Mouse (Mus musculus) liver, embryonic 13.5 days (tissue): Measurements from ENCODE around the gene Akt1. TPM values are rescaled to one million over a fixed set of nuclear protein-coding genes. Genes with fewer than 3 reads are reported as not detected.
A peak's percentile ranks its signal among the peaks of the same experiment; 100 is the strongest.

Experiments used
- ATAC-seq: fragments of 200-750 bp; cut with Nextera tagmentation; 2 replicates; pipeline ENCODE4 v1.8.0; 2017; ENCODE audit warnings: low read depth, mild to moderate bottlenecking, moderate number of reproducible peaks, moderate library complexity
- DNase-seq: peaks from one replicate; pipeline ENCODE4 v3.0.0; 2022
- H3K27ac ChIP-seq: fragments of 300-500 bp; sonication (generic); 2 replicates; pipeline ENCODE4 v1.5.1; 2015; ENCODE audit warnings: moderate library complexity, mild to moderate bottlenecking, inconsistent platforms
- H3K27me3 ChIP-seq: fragments of 300-500 bp; sonication (generic); 2 replicates; pipeline ENCODE4 v1.6.1; 2015; ENCODE audit warnings: mild to moderate bottlenecking, inconsistent platforms
- H3K36me3 ChIP-seq: fragments of 300-500 bp; sonication (generic); 2 replicates; pipeline ENCODE4 v1.6.1; 2015; ENCODE audit warnings: mild to moderate bottlenecking, inconsistent platforms
- H3K4me1 ChIP-seq: fragments of 300-500 bp; sonication (generic); replicated peaks from 2 replicates; pipeline ENCODE4 v1.6.1; 2015; ENCODE audit warnings: inconsistent platforms
- H3K4me2 ChIP-seq: fragments of 300-500 bp; sonication (generic); 2 replicates; pipeline ENCODE4 v1.6.1; 2015; ENCODE audit warnings: inconsistent platforms, mild to moderate bottlenecking, moderate library complexity
- H3K4me3 ChIP-seq: fragments of 300-500 bp; sonication (generic); replicated peaks from 2 replicates; pipeline ENCODE4 v1.5.1; 2015; ENCODE audit warnings: mild to moderate bottlenecking, inconsistent platforms
- H3K9ac ChIP-seq: fragments of 300-500 bp; sonication (generic); 2 replicates; pipeline ENCODE4 v1.6.1; 2015; ENCODE audit warnings: mild to moderate bottlenecking, inconsistent platforms
- H3K9me3 ChIP-seq: fragments of 300-500 bp; sonication (generic); replicated peaks from 2 replicates; pipeline ENCODE4 v1.6.1; 2016; ENCODE audit warnings: inconsistent platforms
- WGBS: fragments of 180-500 bp; shearing (Covaris S2); methylation state at CpG from one replicate; pipeline ENCODE4 v1.1.7; 2015; ENCODE audit not compliant: insufficient replicate concordance; 5-methylcytosine and 5-hydroxymethylcytosine counted together
- polyA plus RNA-seq: library from polyadenylated mRNA; unstranded; fragments of >200 nt; fragmentation: Nextera tagmentation; extraction: Ambion mirVana; gene quantifications from 2 replicates; pipeline ENCODE4 v1.2.1, GENCODE M21; 2015

Akt1 gene
- polyA plus RNA-seq, 1 experiment from 2014 or later, result 17.9 TPM

DNA sequence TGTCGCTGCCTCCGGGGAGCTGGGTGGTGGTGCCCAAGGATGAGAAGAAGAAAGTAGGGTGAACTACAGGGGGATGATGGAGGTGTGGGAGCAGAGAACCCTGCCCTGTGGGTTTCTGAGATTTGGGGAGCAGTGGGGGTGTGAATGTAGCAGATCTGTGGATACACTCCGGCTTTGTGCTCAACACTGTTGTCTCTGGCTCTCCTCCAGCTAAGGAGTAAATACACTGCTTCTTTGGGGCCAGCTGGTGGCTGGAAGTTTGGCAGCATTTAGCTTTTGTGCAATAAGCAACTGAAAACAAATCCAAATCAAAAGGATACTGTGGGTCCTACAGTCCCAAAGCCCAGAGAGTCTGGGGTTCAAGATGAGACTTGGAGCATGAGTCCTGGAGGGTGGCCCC is 39.3 kb upstream of the Akt1 start:
- Histone ChIP-seq H3K4me3 (no peak overlapping the region), H3K4me2 (no peak overlapping the region), H3K4me1 (no peaks in the 10 kb centered on the region), H3K9me3 (no peaks in the 10 kb centered on the region), H3K9ac (no peak overlapping the region), H3K27me3 (peaks cover 5% of the 10 kb centered on the region; the same call in 1 of the 2 replicates), H3K36me3 (0 out of 2 replicates have a peak, but pooled peaks cover 4% of the 10 kb centered on the region), H3K27ac (no peak overlapping the region)
- ATAC-seq (no peak), DNase-seq (no peak)
- WGBS, result 66% methylated on average over 3 of the region's 3 CpGs

DNA sequence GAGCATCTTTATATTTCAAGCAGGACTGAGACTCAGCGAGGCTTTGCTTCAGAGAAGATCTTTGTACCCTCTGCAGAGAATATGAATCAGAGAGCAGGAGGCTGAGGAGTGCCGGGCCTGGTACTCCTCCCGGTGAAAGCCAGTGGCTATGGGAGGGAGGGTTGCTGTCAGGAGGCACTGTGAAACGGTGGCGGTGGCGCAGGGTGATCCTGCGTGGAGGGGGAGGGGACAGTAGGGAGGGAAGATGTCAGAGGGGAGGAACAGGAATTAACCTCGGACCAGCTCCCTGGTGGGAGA is 32.8 kb upstream of the Akt1 start:
- peaks cover 5% of the 10 kb centered on the region; the same call in 1 of the 2 replicates for H3K4me1 ChIP-seq
- H3K4me3 ChIP-seq, result no peak overlapping the region
- peaks cover 43% of the 10 kb centered on the region for H3K27me3 ChIP-seq
- no peak overlapping the region for H3K27ac ChIP-seq
- DNase-seq (no peak), ATAC-seq (0 out of 2 replicates have a peak, but pooled peaks have one; percentile 10)
- H3K9me3 ChIP-seq, result no peaks in the 10 kb centered on the region
- H3K36me3 ChIP-seq, result no peaks in the 10 kb centered on the region
- WGBS, result 14% methylated on average over 8 of the region's 8 CpGs
- no peak overlapping the region for H3K4me2 ChIP-seq
- H3K9ac ChIP-seq, result no peak overlapping the region

DNA sequence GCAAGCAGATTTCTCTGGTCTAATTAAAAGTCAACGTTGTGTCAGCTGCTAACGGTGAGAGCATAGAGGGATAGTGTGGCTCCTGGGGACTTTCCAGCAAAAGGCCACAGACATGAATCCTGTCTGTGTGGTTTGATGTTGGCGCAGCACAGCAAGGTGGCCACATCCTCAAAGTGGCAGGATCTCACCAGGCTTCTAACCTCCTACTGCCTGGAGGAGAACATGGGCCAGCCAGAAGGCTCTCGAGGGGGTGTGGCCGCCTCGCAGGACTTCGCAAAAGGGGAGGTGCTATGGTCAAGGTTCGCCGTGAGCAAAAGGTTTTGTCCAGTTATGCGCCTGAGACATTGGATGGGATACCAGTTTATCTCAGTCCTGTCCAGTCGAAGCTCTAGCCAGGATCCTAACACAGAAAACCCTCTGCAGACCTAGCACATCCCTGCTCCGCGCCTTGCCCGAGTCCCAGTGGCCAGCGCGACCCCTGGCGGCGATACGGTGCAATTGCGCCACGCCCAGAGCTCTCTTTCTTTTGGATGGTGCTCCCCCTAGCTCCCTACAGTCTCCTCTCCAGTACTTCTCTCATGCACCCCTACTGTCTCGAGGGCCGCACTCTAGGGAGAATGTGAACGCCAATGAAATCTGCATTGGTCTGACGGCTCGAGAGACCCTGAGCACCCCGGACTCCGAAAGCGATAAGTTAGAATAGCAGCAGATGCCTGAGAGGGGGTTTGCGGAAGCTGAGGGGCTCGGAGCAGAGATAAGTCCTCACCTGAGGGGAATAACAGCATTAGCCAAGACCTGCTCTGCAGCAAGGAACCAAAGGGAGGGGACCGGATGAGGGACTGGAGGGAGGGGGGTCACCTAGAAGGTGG is 32.3 kb upstream of the Akt1 start:
- H3K36me3 ChIP-seq, result no peaks in the 10 kb centered on the region
- 11% methylated on average over 32 of the region's 32 CpGs for WGBS
- H3K27me3 ChIP-seq, result peaks cover 46% of the 10 kb centered on the region
- peak overlapping the region; percentile 39 for H3K4me2 ChIP-seq
- no peak overlapping the region for H3K4me3 ChIP-seq
- no peak overlapping the region for H3K27ac ChIP-seq
- no peak overlapping the region for H3K9ac ChIP-seq
- ATAC-seq, result peak; percentile 61
- no peaks in the 10 kb centered on the region for H3K9me3 ChIP-seq
- peak; percentile 64 for DNase-seq
- H3K4me1 ChIP-seq, result peaks cover 5% of the 10 kb centered on the region; the same call in 1 of the 2 replicates

DNA sequence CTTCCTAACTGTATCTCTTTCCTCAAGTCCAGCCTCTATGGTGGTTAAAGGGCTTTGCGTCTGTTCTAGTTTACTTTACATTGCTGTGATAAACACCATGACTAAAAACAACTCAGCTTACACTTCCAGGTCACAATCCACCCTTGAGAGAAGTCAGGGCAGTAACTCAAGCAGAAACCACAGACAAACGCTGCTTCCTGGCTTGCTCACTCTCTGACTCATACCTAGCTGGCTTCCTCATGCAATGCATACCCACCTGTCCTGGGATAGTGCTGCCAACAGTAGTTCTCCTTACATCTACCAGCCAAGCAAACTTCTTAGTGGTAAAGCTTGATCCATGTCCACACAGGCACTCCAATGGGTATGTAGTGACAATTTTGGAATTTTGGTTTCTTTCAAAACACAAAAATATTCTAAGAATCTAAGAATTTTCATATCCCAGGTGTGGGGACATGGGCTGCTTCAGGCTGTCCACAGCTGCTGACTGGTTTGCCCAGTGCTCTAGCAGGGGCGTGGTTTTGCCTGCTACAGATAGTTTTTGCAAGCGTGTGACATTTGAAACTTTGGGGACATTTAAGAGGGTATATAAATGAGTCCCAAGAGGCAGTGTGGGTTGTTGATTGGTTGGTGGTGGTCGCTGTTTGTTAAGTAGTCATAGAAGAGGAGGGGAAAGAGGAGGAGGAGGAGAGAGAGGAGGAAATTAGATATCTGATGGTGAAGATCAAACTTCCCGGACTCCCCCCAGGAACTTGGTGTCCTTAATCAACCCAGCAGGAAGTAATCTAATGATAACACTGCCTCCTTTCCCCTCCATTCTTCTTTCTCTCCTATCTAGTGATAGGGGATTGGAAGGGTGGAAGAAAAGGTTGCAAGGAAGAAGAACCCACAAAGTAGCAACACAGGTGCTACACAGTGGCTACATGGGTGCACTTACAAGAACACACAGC is 28.0 kb upstream of the Akt1 start:
- no peaks in the 10 kb centered on the region for H3K36me3 ChIP-seq
- H3K9me3 ChIP-seq, result no peaks in the 10 kb centered on the region
- H3K27ac ChIP-seq, result no peak overlapping the region
- H3K4me2 ChIP-seq, result no peak overlapping the region
- ATAC-seq (no peak), DNase-seq (no peak)
- H3K9ac ChIP-seq, result no peak overlapping the region
- no peak overlapping the region for H3K4me3 ChIP-seq
- peaks cover 66% of the 10 kb centered on the region for H3K27me3 ChIP-seq
- peaks cover 5% of the 10 kb centered on the region; the same call in 1 of the 2 replicates for H3K4me1 ChIP-seq
- WGBS, result 30% methylated on average over 6 of the region's 6 CpGs

DNA sequence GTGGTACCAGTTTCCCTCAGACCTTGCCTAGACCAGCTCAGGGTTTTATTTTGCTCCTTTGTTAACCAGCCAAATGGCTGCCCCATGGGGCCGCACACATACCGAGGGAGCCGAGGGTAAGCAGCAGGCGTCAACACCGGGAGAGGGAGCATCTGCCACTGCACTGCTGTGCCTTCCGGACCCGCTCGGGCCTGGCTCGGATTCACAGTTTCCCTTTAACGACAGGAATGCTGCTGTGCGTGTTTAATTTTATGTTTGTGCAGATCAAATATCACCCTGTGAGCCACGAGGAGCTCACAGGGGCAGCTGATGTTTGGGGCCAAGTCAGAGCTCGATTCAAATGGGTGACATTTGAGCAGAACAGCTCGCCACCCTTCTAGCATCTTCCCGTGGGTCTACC is 25.8 kb upstream of the Akt1 start:
- no peak for DNase-seq

DNA sequence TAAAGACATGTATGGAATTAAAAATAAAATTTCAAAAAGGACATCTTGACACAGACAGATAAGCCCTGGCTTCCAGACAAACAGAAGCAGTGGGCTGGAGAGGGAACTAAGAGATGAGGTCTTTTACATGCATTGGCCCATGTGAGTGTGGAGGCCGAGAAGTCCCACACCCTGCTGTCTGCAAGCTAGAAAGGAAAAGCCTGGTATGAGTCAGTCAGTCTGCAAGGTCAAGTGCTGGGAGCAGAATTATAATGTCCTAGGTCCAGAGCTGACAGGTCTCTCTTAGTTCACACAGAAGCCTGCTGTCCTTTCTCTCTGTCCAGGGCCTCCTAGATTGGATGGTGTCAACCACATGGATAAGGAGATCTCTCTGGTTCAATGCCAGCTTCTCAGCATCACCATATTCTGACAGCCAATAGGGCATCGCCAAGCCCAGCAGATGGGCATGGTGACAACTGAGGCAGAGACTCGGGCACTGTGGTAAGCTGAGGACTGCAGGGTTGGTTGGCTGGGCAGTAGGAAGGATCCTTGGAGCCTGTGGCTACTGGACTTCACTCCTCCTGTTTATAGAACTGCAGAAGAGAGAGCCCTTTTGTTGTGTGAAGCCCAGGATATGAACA is 22.2 kb upstream of the Akt1 start:
- Histone ChIP-seq H3K9ac (no peak overlapping the region), H3K4me2 (no peak overlapping the region), H3K27ac (no peak overlapping the region), H3K4me3 (no peak overlapping the region), H3K4me1 (peaks cover 20% of the 10 kb centered on the region), H3K36me3 (no peaks in the 10 kb centered on the region), H3K9me3 (no peaks in the 10 kb centered on the region), H3K27me3 (peaks cover 51% of the 10 kb centered on the region)
- no peak for ATAC-seq
- WGBS, result 56% methylated on average over 3 of the region's 3 CpGs
- no peak for DNase-seq

More for the DNA sequence above, 25.8 kb upstream of the Akt1 start:
- Histone ChIP-seq H3K9me3 (no peaks in the 10 kb centered on the region), H3K4me2 (no peak overlapping the region), H3K4me3 (no peak overlapping the region), H3K27ac (no peak overlapping the region), H3K4me1 (no peaks in the 10 kb centered on the region), H3K9ac (no peak overlapping the region), H3K27me3 (peaks cover 62% of the 10 kb centered on the region), H3K36me3 (no peaks in the 10 kb centered on the region)
- ATAC-seq, result no peak
- 20% methylated on average over 15 of the region's 15 CpGs for WGBS

DNA sequence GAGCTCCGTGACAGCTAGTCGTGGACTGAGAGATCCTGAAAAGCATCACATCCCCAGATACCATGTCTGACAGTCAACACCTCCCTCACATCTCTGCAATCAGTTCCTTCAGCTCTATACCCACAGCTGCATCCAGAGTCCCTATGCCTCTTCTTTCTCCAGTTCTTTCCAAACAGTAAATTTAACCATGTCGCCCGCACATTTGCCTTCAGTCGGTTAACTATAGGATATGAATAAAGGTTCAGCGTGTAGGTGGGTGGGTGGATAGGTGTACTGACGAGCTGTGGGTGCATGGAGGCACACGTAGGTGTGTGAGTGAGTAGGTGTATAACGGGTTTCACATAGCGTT is 19.4 kb upstream of the Akt1 start:
- peak overlapping the region; percentile 85 for H3K4me2 ChIP-seq
- H3K4me1 ChIP-seq, result peaks cover 20% of the 10 kb centered on the region
- peak overlapping the region; percentile 85 for H3K9ac ChIP-seq
- no peak overlapping the region for H3K27ac ChIP-seq
- no peaks in the 10 kb centered on the region for H3K36me3 ChIP-seq
- H3K4me3 ChIP-seq, result peak overlapping the region; percentile 70
- DNase-seq (no peak), ATAC-seq (no peak)
- no peaks in the 10 kb centered on the region for H3K9me3 ChIP-seq
- peaks cover 26% of the 10 kb centered on the region for H3K27me3 ChIP-seq
- 74% methylated on average over 10 of the region's 10 CpGs for WGBS

DNA sequence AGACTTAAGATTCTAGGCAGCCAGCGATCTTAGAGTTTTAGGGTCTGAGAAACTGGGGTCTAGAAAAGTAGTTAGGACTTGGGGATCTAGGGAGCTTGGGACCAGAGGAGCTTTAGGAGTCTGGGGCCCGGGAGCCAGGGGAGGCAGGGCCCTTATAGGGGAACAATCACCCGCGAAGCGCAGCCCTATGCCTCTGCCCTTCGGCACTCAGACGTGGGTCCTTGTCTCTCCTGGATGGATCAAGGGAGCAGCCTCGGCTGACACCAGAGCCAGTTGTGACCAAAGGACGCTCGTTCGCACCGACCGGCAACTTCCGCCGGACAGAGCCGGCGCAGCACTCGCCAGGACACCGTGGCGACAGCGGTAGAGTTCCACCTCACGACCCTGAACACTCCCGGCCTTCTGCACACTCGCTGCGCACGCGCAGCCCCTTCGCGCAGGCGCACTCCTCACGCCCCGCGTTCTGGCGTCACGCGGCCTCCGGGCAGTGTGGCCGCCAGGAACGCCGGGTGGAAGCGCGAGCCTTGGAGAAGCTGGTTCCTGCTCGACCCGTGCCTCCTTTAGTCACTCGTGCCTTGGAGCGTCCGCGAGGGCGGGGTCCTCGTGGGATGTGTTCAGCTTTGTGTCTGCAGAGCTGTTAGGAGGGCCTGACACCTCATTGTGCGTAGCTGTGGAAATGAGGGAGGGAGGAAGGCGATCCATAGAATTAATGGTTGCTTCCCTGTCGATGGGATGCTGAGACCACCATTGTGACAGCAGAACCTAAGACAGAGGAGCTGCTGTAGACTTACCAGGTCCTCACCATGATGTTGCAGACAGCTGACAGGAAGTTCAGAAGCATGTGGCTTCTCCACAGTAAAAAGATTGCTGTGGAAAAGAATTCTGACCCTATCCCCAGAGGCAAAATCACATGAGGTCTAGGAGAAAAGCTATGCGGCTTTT is 18.8 kb upstream of the Akt1 start:
- H3K4me3 ChIP-seq, result peak overlapping the region; percentile 70
- H3K9me3 ChIP-seq, result no peaks in the 10 kb centered on the region
- H3K36me3 ChIP-seq, result no peaks in the 10 kb centered on the region
- DNase-seq (peak; percentile 85), ATAC-seq (peak; percentile 93)
- 3% methylated on average over 54 of the region's 54 CpGs for WGBS
- H3K9ac ChIP-seq, result peak overlapping the region; percentile 85
- peak overlapping the region; percentile 85 for H3K4me2 ChIP-seq
- H3K27ac ChIP-seq, result peak overlapping the region; percentile 58
- H3K4me1 ChIP-seq, result peaks cover 25% of the 10 kb centered on the region
- peaks cover 24% of the 10 kb centered on the region for H3K27me3 ChIP-seq

DNA sequence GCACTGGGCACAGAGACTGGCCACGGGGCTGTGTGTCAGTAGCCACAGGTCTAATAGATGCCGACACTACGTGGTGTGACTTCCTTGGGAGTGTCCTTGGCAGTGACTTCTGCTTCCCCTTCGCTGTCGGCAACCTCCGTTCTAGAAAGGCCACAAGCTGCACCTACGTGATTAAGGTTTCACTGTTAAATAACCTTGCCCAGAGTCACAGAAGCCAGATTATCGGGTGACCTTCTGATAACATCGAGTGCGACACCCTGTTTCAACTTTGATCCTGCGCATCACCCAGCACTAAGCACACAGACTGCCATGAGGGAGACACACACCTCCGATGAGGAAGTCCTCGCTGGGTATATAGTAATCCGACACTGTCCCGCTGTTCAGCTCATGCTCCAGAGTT is 13.8 kb upstream of the Akt1 start:
- Histone ChIP-seq H3K9me3 (no peaks in the 10 kb centered on the region), H3K36me3 (no peaks in the 10 kb centered on the region), H3K4me1 (peaks cover 20% of the 10 kb centered on the region), H3K9ac (no peak overlapping the region), H3K27me3 (peaks cover 21% of the 10 kb centered on the region), H3K4me3 (no peak overlapping the region), H3K27ac (no peak overlapping the region), H3K4me2 (peak overlapping the region; percentile 28; the same call in 1 of the 2 replicates)
- DNase-seq, result no peak
- no peak for ATAC-seq
- WGBS, result 17% methylated on average over 15 of the region's 15 CpGs

DNA sequence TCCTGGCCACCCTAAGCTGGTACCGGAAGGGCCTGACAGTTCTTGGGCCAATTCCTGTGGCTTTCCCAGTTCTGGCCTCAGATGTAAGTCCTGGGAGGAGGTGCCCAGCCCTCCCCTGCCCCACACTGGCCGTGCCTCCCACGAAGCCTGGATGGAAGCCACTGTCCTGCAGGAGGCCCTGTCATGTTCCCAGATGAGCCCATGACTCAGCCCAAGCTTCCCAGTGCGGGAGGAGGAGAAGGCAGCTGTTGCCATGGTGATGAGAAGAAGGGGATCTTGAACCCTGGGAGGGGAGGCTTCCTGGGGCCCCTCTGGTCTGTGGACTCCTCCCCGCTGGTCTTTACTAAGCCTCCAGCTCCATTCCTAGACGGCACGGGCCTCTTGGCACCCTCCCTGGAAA is 8.7 kb upstream of the Akt1 start:
- no peak overlapping the region for H3K9ac ChIP-seq
- no peak overlapping the region for H3K4me3 ChIP-seq
- H3K27ac ChIP-seq, result no peak overlapping the region
- no peak overlapping the region for H3K4me2 ChIP-seq
- H3K27me3 ChIP-seq, result peaks cover 66% of the 10 kb centered on the region
- H3K36me3 ChIP-seq, result no peaks in the 10 kb centered on the region
- H3K9me3 ChIP-seq, result no peaks in the 10 kb centered on the region
- peaks cover 15% of the 10 kb centered on the region for H3K4me1 ChIP-seq
- DNase-seq, result no peak
- WGBS, result 55% methylated on average over 7 of the region's 7 CpGs
- ATAC-seq, result no peak
